Mouse (Mus musculus): ENCODE measurements around the gene Sox13.
A peak's percentile ranks its signal among the peaks of the same experiment; 100 is the strongest.

Gene Sox13

GRCm38 (mm10) chr1:133400014-133400725 is 24.0 kb downstream of the Sox13 start:
- no peak for DNase-seq (ENCODE audit: low spot score)

GRCm38 (mm10) chr1:133397483-133398237 is 26.5 kb downstream of the Sox13 start:
- DNase-seq (ENCODE audit: low spot score) = no peak

GRCm38 (mm10) chr1:133397094-133397482 is 27.1 kb downstream of the Sox13 start:
- no peak for DNase-seq (ENCODE audit: low spot score)

- DNase-seq (ENCODE audit: low spot score) = no peak
Observed at GRCm38 (mm10) chr1:133396693-133397092, 27.5 kb downstream of the Sox13 start.

- DNase-seq (ENCODE audit: low spot score) = no peak
Observed at GRCm38 (mm10) chr1:133394702-133395101, 29.5 kb downstream of the Sox13 start.

- DNase-seq (ENCODE audit: low spot score) = no peak
Observed at GRCm38 (mm10) chr1:133387539-133388268, 36.5 kb downstream of the Sox13 start.

GRCm38 (mm10) chr1:133386209-133386608 is 38.0 kb downstream of the Sox13 start:
- DNase-seq (ENCODE audit: low spot score) = no peak

GRCm38 (mm10) chr1:133385506-133385905 is 38.7 kb downstream of the Sox13 start:
- peak; percentile 74 for DNase-seq (ENCODE audit: low spot score)

GRCm38 (mm10) chr1:133383157-133383783 is 40.9 kb downstream of the Sox13 start:
- no peak for DNase-seq (ENCODE audit: low spot score)

- no peak for DNase-seq (ENCODE audit: low spot score)
Observed at GRCm38 (mm10) chr1:133382552-133383155, 41.5 kb downstream of the Sox13 start.

GRCm38 (mm10) chr1:133382008-133382407 is 42.2 kb downstream of the Sox13 start:
- peak; percentile 19 for DNase-seq (ENCODE audit: low spot score)

- peak; percentile 22 for DNase-seq (ENCODE audit: low spot score)
Observed at GRCm38 (mm10) chr1:133380347-133381065, 43.7 kb downstream of the Sox13 start.

- DNase-seq (ENCODE audit: low spot score) = no peak
Observed at GRCm38 (mm10) chr1:133379986-133380320, 44.2 kb downstream of the Sox13 start.

- no peak for DNase-seq (ENCODE audit: low spot score)
Observed at GRCm38 (mm10) chr1:133379254-133379985, 44.8 kb downstream of the Sox13 start.

GRCm38 (mm10) chr1:133377547-133377946 is 46.6 kb downstream of the Sox13 start:
- no peak for DNase-seq (ENCODE audit: low spot score)

GRCm38 (mm10) chr1:133375696-133376346 is 48.4 kb downstream of the Sox13 start:
- no peak for DNase-seq (ENCODE audit: low spot score)

- DNase-seq (ENCODE audit: low spot score) = no peak
Observed at GRCm38 (mm10) chr1:133372113-133372512, 52.1 kb downstream of the Sox13 start.

GRCm38 (mm10) chr1:133371431-133371830 is 52.7 kb downstream of the Sox13 start:
- DNase-seq (ENCODE audit: low spot score) = no peak

GRCm38 (mm10) chr1:133370352-133370751 is 53.8 kb downstream of the Sox13 start:
- no peak for DNase-seq (ENCODE audit: low spot score)

GRCm38 (mm10) chr1:133368644-133369043 is 55.5 kb downstream of the Sox13 start:
- no peak for DNase-seq (ENCODE audit: low spot score)

Measured in urinary bladder, postnatal 25 days (tissue).